Mouse (Mus musculus): ENCODE measurements around the gene Olfr1128.
"Not testable (repeated sequence)": the region's sequence is repeated elsewhere in the genome, so short reads cannot be mapped to it uniquely, and the experiment has no call there.

The Olfr1128 gene

DNA sequence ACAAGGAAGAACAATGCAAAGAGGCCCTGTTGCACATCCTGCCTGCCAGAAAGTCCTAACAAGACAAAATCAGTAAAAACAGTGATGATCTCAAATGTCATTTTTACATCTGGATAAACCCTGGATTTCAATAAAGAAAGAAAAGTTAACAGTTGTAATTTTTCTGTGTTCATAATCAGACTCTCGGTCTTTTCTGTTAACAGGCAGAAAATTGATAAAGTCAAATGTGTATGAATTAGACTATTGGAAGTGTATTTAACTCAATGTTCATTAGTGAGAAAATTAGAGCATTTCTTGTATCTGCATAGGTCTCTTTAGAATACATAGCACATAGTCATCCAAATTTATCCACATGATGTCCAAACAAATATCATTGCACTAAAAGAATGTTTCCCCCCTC is at the start of gene Olfr1128:
Olfr1128 (minus strand) TSS at position 101 of the 400 bp plus-strand sequence.
- DNase-seq, result no peak

DNA sequence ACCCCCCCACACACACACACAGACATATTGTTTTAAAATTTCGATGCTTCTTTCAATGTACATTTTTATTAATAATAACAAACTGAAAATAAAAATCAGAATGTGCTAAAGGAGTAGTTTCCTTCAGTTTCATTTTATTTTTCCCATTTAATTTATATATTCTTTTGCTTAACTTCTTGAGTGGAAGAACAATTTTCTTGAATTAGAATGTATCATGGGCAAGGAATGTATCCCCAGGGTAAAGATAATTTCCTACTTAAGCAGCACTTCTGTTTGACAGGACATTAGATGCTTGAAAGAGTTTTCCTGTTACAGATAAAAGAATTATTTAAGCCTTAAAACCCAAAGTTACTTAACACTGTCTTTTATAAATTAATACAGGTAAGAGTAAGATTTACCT is 28.3 kb upstream of the Olfr1128 start, which contains the start of gene Olfr1129:
Olfr1129 (plus strand) TSS at position 301 of the 400 bp plus-strand sequence.
- DNase-seq, result not testable (repeated sequence)

DNA sequence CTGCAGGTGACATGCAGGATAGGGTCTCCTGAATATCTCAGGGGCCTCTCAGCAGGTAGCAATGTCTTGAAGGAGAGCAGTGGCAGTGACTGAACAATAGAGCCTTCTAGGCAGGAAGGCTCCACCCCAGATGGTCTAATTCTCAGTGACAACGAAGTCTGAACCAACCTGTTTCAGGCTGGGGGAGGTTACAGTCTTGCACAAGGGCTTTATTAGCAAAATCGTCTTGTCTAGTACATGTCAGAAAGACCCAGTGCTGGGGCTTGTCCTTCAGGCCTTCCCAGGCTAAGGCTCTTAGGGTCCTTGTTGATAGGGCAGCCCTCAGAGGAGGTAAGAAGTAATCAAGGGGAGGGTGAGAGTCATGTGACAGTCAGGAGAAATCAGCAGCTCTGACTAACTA is 10.5 kb downstream of the Olfr1128 start:
- DNase-seq, result no peak

DNA sequence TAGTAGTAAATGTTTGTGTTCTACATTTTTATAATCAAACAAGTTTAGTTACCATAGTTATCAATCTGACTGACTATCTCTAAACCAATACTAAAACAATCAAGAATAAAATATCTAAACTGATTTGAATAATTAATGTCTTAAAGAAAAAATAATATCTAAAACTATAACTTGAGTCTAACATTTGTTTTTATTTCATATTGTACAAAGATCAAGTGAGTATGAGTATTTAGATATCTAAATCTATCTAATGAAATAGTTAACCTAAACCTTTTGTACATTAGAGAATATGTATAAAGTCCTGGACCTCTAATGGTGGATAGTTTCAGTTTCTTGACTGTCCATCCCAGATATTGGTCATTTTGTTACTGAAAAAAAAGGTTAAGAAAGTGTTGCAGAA is 13.8 kb downstream of the Olfr1128 start, which contains the start of gene Olfr153:
Olfr153 (plus strand) TSS at position 301 of the 400 bp plus-strand sequence.
- DNase-seq, result no peak

DNA sequence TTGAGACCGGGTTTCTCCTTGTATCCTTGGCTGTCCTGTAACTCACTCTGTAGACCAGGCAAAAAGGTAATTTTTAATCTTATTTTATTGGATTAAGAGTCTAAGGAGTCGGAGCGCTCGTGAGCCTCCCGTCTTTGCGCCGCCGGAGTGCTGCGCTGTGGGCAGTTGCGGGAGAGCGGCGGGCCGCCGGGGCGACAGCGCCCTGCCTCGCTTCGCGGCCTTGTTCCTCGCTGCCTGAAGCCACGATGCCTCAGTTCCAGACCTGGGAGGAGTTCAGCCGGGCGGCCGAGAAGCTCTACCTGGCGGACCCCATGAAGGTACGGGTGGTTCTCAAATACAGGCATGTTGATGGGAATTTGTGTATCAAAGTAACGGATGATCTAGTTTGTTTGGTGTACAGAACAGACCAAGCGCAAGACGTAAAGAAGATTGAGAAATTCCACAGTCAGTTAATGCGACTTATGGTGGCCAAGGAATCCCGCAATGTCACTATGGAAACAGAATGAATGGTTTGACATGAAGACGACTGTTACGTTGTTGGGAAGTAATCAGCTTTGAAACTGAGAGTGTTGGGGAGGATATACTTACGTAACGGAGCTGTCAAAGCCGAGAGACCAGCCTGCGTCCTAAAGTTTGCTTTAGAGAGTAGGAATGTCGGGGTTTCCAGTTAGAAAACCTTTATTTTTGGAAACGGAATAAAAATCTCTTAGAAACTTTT is 19.3 kb downstream of the Olfr1128 start:
- peak; percentile 12 to 32 for DNase-seq

DNA sequence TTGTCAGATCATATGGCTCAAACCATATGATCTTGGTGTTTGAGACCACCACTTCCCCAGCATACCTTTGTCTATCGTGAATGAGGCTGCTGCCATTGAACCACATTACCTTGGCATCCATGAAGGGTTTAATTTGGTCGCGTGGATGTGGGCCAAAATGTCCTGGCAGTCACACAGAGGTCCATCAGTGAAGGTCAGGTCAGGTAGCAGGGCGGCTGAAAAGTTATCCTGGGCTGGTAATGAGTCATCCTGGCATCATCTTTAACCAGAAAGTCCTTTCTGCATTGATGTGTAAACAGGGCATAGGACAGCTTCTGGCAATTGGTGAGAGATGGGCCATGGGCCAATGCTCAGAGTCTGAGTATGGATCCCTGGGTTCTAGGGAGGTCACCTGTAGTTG is 24.7 kb downstream of the Olfr1128 start:
- DNase-seq, result peak; percentile 5 to 37

DNA sequence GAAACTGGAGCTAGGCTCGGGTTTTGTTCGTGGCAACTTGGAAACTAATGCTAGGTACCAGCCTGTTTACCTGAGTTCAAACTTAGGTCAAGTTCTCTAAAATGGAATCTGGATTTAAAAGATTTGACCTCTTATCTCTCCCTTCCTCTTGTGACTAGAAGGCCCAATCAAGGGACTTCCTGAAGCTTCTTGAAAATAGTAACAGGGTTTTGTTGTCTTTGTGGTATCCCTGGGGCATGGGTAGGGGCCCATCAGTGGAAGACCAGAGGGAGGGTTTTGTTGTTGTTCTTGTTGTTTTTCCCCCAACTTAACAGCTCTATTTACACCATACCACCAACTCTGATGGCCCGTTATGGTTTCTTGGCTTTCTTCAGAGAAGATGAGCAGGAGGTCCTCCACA is 28.8 kb downstream of the Olfr1128 start:
- no peak for DNase-seq

DNA sequence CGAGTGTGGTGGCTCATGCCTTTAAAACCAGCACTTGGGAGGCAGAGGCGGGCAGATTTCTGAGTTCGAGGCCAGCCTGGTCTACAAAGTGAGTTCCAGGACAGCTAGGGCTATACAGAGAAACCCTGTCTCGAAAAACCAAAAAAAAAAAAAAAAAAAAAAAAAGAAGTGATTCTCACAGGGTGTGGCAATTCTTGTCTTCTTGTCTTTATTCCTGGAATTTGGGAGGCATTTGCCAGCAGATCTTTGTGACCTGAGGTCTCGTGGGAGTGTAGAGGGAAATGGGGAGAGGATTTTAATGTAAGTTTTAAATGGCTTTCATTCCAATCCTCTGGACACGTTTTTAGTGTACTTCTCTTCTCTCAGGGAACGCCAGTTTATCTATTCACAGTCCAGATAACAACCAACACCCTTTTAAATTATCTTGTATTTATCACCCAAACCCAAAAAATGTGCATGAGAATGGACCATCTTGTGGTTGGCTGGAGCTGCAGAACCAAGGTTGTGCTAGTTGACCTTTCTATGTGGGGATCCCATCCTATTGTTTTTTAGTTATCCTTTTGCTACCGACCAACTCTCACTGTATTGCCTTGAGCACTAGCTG is 29.8 kb downstream of the Olfr1128 start:
- DNase-seq, result no peak

DNA sequence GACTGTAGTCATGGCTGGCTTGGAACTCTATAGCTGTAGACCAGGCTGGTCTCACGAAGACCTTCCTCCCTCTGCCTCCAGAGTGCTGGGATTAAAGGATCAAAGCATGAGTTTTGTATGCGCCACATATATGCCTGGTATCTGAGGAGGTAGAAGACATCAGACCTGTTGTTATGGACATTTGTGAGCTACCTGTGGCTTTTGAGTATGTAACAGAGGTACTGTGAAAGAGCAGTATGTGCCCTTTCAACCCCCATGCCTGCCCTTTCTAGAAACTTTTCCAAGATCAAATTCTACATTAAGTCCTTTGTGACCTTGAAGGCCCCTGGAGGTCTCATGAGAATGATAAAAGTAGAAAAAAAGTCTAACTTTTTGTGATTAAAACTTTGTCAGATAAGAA is 30.3 kb downstream of the Olfr1128 start:
- no peak for DNase-seq

DNA sequence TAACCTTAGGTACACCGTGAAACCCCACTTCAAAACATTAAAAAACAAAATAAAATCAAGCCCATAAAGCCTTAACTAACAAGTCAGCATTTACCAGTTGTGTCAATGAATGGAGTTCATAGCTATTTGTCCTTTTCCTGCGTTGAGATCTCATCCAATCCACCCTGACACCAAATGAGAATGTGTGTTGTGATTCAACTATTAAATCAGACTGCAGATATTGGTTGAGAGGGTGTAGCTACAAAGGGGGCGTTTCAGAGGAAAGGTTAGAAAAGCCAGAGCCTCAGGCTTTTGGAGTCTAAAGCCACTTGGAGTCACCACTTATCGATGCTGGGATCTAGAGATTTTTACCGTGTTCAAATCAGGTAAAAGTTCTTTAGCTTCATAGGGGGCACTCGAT is 39.1 kb downstream of the Olfr1128 start, which contains the start of gene Pramel6:
Pramel6 (plus strand) TSS at position 301 of the 400 bp plus-strand sequence.
- no peak for DNase-seq

DNA sequence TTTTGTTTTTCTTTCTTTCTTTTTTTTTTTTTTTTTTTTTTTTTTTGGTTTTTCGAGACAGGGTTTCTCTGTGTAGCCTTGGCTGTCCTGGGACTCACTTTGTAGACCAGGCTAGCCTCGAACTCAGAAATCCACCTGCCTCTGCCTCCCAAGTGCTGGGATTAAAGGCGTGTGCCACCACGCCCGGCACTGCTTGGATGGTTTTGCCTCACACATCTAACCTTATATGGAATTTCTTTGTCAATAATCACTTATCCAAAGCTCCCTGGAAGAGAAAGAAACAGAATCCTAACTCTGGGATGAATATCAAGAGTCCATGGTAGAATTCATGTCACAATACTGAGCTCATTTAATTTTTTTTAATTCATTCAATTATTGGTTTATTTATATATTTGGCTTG is 48.3 kb downstream of the Olfr1128 start, which contains the start of gene Pramel7:
Pramel7 (minus strand) TSS at position 101 of the 400 bp plus-strand sequence.
- DNase-seq, result not testable (repeated sequence)

Measured in cerebellum, postnatal 14 days (tissue).